Mouse (Mus musculus) central nervous system, embryonic 11.5 days (tissue): ENCODE data around the gene Tcp11. TPM values are rescaled to one million over a fixed set of nuclear protein-coding genes. Genes with fewer than 3 reads are reported as not detected.

Experiments
- polyA plus RNA-seq: library from polyadenylated mRNA; depleted of rRNA; stranded (reverse); fragments of >200 nt; gene quantifications from 2 replicates; pipeline ENCODE4 v1.2.3, GENCODE M21; 2012; rRNA removed

The Tcp11 gene
- 1.6 and 2.0 TPM in 2 replicates for polyA plus RNA-seq

GRCm38 (mm10) chr17:28080045-28080816, at the start of gene Tcp11:
Tcp11 (minus strand) TSS chr17:28080639.

Other genes starting within 250 kb of the Tcp11 start
- gene Snrpc, start 242.5 kb downstream of the Tcp11 start, polyA plus RNA-seq = 191 and 254 TPM in 2 replicates
- 13.1 and 14.3 TPM in 2 replicates for gene Uhrf1bp1, start 224.2 kb downstream of the Tcp11 start, polyA plus RNA-seq
- 49.9 and 56.2 TPM in 2 replicates for gene Anks1, start 171.3 kb downstream of the Tcp11 start, polyA plus RNA-seq
- 59.9 and 93.4 TPM in 2 replicates for gene Taf11, start 170.8 kb downstream of the Tcp11 start, polyA plus RNA-seq
- gene Scube3, start 61.5 kb upstream of the Tcp11 start, polyA plus RNA-seq = 26.2 and 31.0 TPM in 2 replicates
- 49.6 and 87.6 TPM in 2 replicates for gene Zfp523, start 96.5 kb upstream of the Tcp11 start, polyA plus RNA-seq
- 5.6 and 6.2 TPM in 2 replicates for gene Def6, start 127.1 kb upstream of the Tcp11 start, polyA plus RNA-seq
- gene Ppard, start 152.1 kb upstream of the Tcp11 start, polyA plus RNA-seq = 15.0 and 18.4 TPM in 2 replicates
- 18.2 and 28.9 TPM in 2 replicates for gene Fance, start 232.9 kb upstream of the Tcp11 start, polyA plus RNA-seq
- 2,176 and 3,752 TPM in 2 replicates for gene Rpl10a, start 247.8 kb upstream of the Tcp11 start, polyA plus RNA-seq